21 mouse cellular contexts compared by ENCODE assay signal in genomic region chr9:98773212-98773611, GRCm38 (mm10).
DNase-seq lines count a peak whose midpoint lies in the region; ATAC-seq lines count a peak whose summit lies in the region.
"Had no signal": no experiment of that assay in that cellular context is flagged by ENCODE, and none has a peak within 500 bp of the region (broad histone marks: within the 10 kb centered on the region; RNA-seq: fewer than 3 reads in every experiment).

No protein-coding gene starts in this region.

- H3K4me3 ChIP-seq in heart, embryonic 12.5 days = no peak overlapping the region

- WGBS in heart, embryonic 12.5 days = 79% methylated on average over 11 of the region's 11 CpGs

- H3K9ac ChIP-seq in heart, embryonic 12.5 days = no peak overlapping the region

- peak; percentile 65; the same call in 1 of the 2 replicates for ATAC-seq in frontal cortex, adult (ENCODE audit: low TSS enrichment)
- no peak for ATAC-seq in heart, embryonic 12.5 days (ENCODE audit: insufficient number of reproducible peaks, low FRiP score)
- ATAC-seq: activated CD4-positive, CD25-positive, alpha-beta regulatory T cell, adult 4 months; CD4-positive, CD25-positive, alpha-beta regulatory T cell, adult 4 months; Patski had no signal

- H3K27me3 ChIP-seq in heart, embryonic 12.5 days (replicated peaks) = no peaks in the 10 kb centered on the region

- DNase-seq in frontal cortex, postnatal 25 days (ENCODE audit: low spot score in 2 of 2) = no peak
- DNase-seq in heart, adult 11 months = peak; percentile 61
- DNase-seq in brain, adult 2 months (ENCODE audit: low read depth, low spot score) = peak; percentile 2
- no peak for DNase-seq in testis, postnatal 14 days (ENCODE audit: low spot score)
- DNase-seq: adrenal gland, adult 2 months; adrenal gland, adult 8-10 months; adrenal gland, postnatal 10 days; adrenal gland, postnatal 14 days; adrenal gland, postnatal 25 days; adrenal gland, postnatal 36 days; B cell, adult 2 months; cerebellum, adult 11 months; cerebellum, adult 11-12 months; cerebellum, adult 18-20 months; cerebellum, adult 2 months had no signal

- no peak overlapping the region for H3K27ac ChIP-seq in heart, embryonic 12.5 days (ENCODE audit: poor library complexity, severe bottlenecking)

- H3K4me2 ChIP-seq in heart, embryonic 12.5 days = no peak overlapping the region

- no peaks in the 10 kb centered on the region for H3K36me3 ChIP-seq in heart, embryonic 12.5 days
- H3K36me3 ChIP-seq: G1E had no signal

- no peaks in the 10 kb centered on the region for H3K4me1 ChIP-seq in heart, embryonic 12.5 days (replicated peaks)

- no peaks in the 10 kb centered on the region for H3K9me3 ChIP-seq in heart, embryonic 12.5 days (replicated peaks)

Comparison
In these comparisons a context has a peak if more than half of its experiments do, and no peak if none do; other contexts are left out.
1. DNase-seq: peak in heart, adult 11 months (single experiment) and brain, adult 2 months (single experiment); none in frontal cortex, postnatal 25 days (0 of 2) and testis, postnatal 14 days (single experiment).